Mouse (Mus musculus) retina, postnatal 1 day (tissue): ENCODE measurements around the gene Ddx3x.
"Not testable (repeated sequence)": the region's sequence is repeated elsewhere in the genome, so short reads cannot be mapped to it uniquely, and the experiment has no call there.

Source experiments
- DNase-seq: peaks from one replicate; pipeline ENCODE4 v3.0.0-alpha.2; 2012

Ddx3x gene

GRCm38 (mm10) chrX:13280409-13281328, at the start of gene Ddx3x:
Gene Ddx3x, plus strand, starts transcription at chrX:13280970.
- peak; percentile 96 for DNase-seq

- no peak for DNase-seq
These were observed 49.5 kb upstream of the Ddx3x start for GRCm38 (mm10) chrX:13231243-13231642.

GRCm38 (mm10) chrX:13232834-13233233, 47.9 kb upstream of the Ddx3x start:
- DNase-seq, result not testable (repeated sequence)

GRCm38 (mm10) chrX:13233631-13234030, 47.1 kb upstream of the Ddx3x start:
- no peak for DNase-seq

- no peak for DNase-seq
These were observed 46.1 kb upstream of the Ddx3x start for GRCm38 (mm10) chrX:13234709-13235108.

- DNase-seq, result peak; percentile 57
These were observed 44.6 kb upstream of the Ddx3x start for GRCm38 (mm10) chrX:13236100-13236568.

- no peak for DNase-seq
These were observed 41.3 kb upstream of the Ddx3x start for GRCm38 (mm10) chrX:13239455-13239854.

GRCm38 (mm10) chrX:13240646-13241425, 39.9 kb upstream of the Ddx3x start:
- DNase-seq, result no peak

- peak; percentile 48 for DNase-seq
These were observed 39.1 kb upstream of the Ddx3x start for GRCm38 (mm10) chrX:13241426-13242319.

- peak; percentile 94 for DNase-seq
These were observed 38.3 kb upstream of the Ddx3x start for GRCm38 (mm10) chrX:13242320-13243096.

GRCm38 (mm10) chrX:13243133-13244123, 37.3 kb upstream of the Ddx3x start:
- peak; percentile 21 for DNase-seq

- no peak for DNase-seq
These were observed 36.2 kb upstream of the Ddx3x start for GRCm38 (mm10) chrX:13244588-13244987.

- DNase-seq, result no peak
These were observed 35.7 kb upstream of the Ddx3x start for GRCm38 (mm10) chrX:13245027-13245426.

GRCm38 (mm10) chrX:13251683-13252082, 29.1 kb upstream of the Ddx3x start:
- DNase-seq, result no peak

GRCm38 (mm10) chrX:13254273-13254672, 26.5 kb upstream of the Ddx3x start:
- no peak for DNase-seq

- DNase-seq, result no peak
These were observed 17.4 kb upstream of the Ddx3x start for GRCm38 (mm10) chrX:13263356-13263755.

GRCm38 (mm10) chrX:13275519-13276137, 5.1 kb upstream of the Ddx3x start:
- DNase-seq, result no peak

GRCm38 (mm10) chrX:13278996-13279395, 1.8 kb upstream of the Ddx3x start:
- DNase-seq, result no peak

GRCm38 (mm10) chrX:13280037-13280408, 747 bp upstream of the Ddx3x start:
- no peak for DNase-seq
